Mouse (Mus musculus) urinary bladder, adult 18-20 months (tissue): ENCODE measurements around the gene Mss51.

Experiments
- DNase-seq, 2 experiments: peaks; one replicate each; pipeline ENCODE4 v3.0.0; 2022; ENCODE audit warnings: low spot score in 2 of 2, mixed read lengths in 2 of 2

Mss51 gene

DNA sequence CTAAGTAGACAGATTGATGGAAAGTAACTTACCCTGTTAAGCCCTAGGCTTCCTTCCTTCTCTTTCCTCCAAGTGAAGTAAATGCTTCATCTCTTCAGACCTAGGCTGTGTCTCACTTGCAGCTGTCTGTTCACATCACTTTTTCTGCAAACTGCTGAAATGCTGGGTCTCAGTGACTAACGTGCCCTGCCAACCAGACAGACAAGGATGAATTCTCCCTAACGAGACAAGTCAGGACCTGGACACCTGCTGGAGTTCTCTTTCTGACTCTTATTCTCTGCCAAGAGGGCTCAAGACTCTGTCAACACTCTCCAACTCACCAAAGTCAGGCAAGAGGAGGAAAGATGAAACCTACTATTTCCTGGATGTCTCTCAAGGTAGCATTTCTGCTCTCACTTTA lies at the start of gene Mss51:
Gene Mss51, minus strand, starts transcription at position 299 of the 400 bp plus-strand sequence.
- DNase-seq: no peak

DNA sequence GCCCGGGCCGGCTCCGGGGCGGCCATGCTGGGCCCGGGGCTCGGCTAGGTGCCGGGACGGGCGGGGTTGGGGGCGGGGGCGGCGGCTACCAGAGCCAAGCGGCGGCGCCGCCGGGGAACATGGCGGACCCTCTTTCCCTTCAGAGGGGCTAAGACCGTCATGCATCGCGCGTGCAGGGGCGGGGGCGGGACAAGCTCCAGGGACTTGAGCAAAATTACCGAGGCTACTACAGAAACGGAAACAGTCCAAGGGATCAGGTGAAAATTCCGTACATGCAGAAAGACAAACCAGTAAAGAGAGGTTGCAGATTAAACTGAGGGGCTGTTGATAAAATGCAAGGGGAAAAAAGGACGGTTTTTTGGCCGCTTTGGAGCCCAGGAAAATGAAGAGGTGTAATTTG lies 49.7 kb upstream of the Mss51 start, which contains the start of gene Ppp3cb:
Gene Ppp3cb, minus strand, starts transcription at position 159 of the 400 bp plus-strand sequence.
- peak; percentile 68 to 78 for DNase-seq

DNA sequence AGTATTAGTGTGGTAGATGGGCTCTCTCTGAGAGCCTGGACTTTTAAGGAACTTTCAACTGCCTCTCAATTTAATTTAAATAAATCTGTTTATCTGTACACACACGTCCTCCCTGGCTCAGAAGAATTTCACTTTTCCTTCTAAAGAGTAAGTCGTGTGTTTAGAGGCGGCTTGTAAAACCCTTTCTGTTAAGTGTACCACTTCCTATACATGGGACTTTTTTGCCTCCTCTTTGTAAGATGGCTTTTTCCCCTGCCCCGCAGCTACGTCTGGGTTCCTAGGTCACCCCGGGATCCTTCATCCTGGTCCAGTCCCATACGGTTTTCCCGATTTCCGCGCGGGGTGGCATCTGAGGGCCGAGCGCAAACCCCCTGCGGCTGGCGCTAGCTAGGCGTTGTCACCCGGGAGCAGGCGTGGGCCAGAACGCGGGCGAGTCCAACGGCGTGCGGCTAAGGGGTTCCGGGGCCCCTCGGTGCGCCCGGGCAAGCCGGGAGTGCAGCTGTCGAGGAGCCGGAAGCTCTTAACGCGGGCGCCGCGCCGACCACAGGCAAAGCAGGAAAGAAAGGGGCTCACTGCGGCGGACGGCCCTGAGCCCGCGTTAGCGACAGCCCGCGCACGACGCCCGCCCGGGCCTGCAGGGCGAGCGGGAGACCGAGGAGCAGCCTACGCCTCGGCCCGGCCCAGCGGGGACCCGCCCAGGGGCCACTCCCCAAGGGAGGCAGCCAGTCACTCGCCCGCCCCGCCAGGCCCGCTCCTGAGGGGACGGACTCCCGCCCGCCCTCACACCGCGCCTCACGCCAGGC lies 49.0 kb upstream of the Mss51 start:
- peak; percentile 85 to 91 for DNase-seq

DNA sequence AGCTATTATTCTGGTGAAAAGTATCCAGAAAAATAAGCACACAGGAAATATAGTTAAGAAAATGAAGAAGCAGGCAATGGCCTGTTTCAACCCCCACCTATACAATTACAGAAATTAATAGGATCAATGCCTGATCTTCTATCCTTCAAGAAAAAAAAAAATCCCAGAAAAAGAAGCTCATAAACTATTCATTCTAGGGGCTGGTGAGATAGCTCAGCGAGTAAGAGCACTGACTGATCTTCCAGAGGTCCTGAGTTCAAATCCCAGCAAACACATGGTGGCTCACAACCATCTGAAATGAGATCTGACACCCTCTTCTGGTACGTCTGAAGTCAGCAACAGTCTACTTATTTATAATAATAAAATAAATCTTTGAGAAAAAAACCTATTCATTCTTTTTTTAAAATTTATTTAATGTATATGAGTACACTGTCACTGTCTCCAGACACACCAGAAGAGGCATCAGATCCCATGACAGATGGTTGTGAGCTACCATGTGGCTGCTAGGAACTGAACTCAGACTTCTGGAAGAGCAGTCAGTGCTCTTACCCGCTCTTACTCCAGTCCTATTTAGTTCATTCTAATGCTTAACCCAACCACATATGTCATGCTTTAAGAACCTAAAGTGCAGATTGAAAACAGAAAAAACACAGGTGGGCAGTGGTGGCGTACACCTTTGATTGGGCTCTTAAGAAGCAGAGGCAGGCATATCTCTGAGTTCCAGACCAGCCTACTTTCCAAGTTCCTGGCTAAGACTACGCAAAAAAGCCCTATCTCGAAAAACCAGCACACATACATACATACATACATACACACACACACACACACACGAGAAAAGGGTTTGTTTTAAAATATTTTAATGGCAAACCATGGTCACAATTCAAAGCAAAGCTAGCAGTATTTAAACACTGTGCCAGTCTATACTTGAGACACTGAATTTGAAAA lies 48.0 kb upstream of the Mss51 start:
- no peak for DNase-seq

DNA sequence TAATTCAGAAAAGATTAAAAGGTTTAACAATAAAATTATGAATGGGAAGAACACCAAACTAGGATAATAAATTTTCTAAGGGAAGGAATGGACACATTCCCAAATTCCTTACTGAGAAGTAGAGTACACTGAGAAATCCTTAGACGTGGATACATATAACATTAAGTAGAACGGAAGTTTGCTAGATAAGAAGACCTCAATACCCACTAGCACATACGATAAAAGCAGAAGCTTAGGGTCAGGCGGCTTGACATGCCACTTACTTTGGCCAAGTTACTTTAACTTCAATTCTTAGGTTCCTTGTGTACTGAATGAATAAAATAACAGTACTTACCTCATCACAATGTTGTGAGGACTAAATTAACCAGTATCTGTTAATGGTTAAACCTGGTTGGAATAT lies 32.9 kb upstream of the Mss51 start:
- DNase-seq: no peak

- no peak for DNase-seq
These were observed 23.5 kb upstream of the Mss51 start for GRCm38 (mm10) chr14:20520179-20520578.

DNA sequence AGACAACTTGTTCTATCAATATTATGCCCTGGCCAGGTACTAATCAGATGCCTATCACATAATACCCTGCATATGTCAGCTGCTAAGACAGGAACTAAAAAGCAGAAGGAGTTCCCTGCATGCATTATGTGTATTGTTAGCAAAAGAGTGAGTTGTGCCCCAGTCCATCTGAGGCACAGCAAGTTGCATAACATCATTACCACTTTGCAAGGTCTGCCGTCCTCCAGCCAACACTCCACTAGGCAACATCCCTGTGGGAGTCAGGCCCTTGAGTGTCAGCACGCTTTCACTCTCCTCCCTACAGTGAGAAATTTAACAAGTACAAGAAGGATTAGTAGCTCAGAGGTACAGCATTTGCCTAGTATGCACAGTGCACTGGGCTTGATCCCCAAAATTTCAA lies 11.7 kb upstream of the Mss51 start:
- no peak for DNase-seq

DNA sequence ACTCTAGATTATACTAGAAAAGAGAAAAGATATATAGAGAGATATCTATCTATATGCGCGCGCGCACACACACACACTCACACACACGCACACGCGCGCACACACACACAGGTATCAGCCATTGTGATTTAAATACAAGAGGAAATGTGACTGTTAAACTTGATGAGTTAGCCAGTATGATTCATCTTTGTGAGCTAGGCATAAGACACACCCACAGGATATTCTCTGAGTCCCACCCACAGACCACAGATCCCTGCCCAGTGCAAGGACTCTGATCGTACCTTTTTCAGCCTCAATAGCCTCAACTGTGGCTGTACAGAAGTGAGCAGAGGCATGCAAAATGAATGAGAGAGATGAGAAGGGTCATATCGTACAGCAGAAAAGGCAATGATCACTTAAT lies 6.3 kb upstream of the Mss51 start:
- no peak for DNase-seq

- no peak for DNase-seq
These were observed 3.3 kb upstream of the Mss51 start for GRCm38 (mm10) chr14:20499982-20500381.

- no peak for DNase-seq
These were observed 10.7 kb downstream of the Mss51 start for GRCm38 (mm10) chr14:20486031-20486430.

- DNase-seq: no peak
These were observed 14.5 kb downstream of the Mss51 start for GRCm38 (mm10) chr14:20482051-20482751.

DNA sequence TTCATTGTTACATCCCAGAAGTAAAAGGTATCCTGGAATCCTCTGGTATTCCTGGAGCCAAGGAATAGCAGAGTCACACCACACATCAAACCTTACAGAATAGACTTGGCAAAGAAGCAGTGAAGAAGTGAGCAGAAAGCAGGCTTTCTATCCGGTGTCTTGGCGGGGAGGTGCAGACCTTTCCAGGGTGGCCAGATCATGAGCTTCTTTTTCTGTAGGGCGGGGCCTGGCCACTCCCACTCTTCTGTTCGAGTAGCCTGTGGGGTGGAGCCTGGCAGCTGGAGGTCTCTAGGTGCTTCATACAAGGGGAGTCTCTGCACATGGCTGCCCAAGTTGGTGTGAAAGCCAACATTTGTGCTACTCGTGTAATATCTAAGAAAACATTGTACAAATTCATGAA lies 15.5 kb downstream of the Mss51 start:
- no peak for DNase-seq

DNA sequence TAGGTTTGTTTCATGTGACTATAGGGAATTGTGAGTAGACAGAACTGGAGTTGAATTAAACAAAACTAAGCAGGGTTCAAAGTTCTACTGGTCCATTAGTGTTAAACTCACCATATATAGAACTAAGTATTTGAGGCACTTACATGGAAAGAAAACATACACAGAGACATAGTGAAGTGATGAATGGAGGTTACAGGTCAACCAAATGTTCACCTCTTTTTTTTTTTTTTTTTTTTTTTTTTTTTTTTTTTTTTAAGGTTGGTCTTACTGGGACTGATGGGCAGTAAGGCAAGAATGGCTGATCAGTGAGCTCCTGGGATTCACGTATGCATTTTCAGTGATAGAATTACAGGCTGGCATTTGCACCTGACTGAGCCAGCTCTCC lies 16.5 kb downstream of the Mss51 start:
- DNase-seq: no peak

- peak; percentile 84 to 90 for DNase-seq
These were observed 17.2 kb downstream of the Mss51 start, which contains the start of gene Anxa7 for GRCm38 (mm10) chr14:20479291-20480194. TSS of gene Anxa7 (minus strand) at chr14:20480133.

- DNase-seq: peak in 1 of 2 experiments; percentile 56
These were observed 17.9 kb downstream of the Mss51 start for GRCm38 (mm10) chr14:20478801-20479200.

GRCm38 (mm10) chr14:20478385-20478784 lies 18.3 kb downstream of the Mss51 start:
- no peak for DNase-seq

DNA sequence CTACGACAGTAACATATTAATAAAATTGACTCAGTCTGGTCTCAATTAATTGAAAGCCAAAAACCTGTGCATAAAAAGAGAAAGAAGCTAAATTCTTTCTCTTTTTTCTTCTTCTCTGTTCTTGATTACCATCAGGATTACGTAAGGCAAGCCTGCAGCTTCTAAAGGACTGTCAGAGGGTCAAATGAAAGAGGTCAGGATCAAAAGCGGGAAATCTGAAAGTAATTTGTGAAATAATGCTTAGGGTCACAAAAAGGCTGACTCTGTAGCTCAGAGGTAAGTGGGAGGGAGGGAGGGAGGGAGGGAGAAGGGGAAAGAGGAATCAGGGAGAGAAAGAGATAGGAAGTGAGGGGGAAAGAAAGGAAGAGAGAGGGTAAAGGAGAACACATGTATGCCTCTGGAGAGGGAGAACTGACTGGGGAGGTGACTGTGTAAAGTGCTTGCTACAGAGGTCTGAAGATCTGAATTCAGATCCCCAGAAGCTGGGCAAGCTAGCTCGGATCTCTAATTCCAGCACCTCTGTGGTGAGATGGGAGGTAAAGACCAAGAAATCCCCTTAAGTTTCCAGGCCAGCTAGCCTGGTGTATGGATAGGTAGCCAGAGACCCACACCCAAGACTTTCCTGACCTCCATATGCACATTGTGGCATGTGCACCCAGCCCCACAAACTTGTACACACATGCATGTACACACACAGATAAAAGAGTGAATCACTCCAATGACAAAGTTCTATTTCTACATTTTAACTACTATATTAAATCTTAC lies 19.3 kb downstream of the Mss51 start:
- DNase-seq: no peak

GRCm38 (mm10) chr14:20460216-20460615 lies 36.5 kb downstream of the Mss51 start:
- no peak for DNase-seq

DNA sequence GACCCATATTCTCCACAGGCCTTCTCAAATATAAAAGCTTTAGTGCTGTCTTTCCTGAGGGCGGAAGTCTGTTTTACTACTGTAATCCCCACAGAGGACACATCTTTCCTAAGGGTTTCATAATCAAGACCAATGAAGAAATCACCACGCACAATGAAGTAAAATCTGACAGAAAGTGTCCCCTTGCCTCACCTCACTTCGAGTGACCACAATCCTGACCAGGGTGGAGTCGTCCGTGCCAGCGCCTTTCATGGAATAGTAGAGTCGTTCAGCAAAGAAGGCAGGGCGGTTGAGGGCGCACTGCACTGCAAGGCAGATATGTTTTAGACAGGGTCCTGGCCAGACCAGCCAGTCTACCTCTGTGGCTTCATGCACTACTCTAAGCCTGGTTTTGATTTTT lies 38.3 kb downstream of the Mss51 start:
- no peak for DNase-seq

DNA sequence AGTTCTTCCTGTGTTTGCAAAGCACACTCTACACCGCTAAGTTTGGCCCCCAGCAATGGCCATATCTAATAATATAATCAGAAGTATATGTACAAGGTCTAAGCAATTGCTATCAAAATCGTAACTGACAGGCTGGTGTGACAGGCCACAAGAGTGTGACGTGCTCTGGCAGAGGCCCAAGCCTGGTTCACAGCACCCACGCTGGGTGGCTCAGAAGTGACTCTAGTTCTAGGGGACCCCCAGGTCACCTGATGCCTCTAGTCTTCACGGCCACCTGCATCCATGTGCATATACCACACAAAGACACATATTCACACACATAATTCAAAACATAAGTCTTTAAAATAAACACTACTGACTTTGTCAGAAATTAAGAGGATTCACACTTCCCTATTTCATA lies 43.8 kb downstream of the Mss51 start:
- no peak for DNase-seq
